Mouse (Mus musculus): ENCODE results near the gene Bptf.
"Not testable (repeated sequence)": the region's sequence is repeated elsewhere in the genome, so short reads cannot be mapped to it uniquely, and the experiment has no call there.

The Bptf gene

GRCm38 (mm10) chr11:106985979-106986604 lies 145.8 kb downstream of the Bptf start:
- not testable (repeated sequence) for DNase-seq (ENCODE audit: low spot score in 2 of 2)
